19 mouse cellular contexts compared by ENCODE assay signal in genomic region chr3:94342552-94342951, GRCm38 (mm10). TPM values are rescaled to one million over a fixed set of nuclear protein-coding genes. Genes with fewer than 3 reads are reported as not detected.
A peak's percentile ranks its signal among the peaks of the same experiment; 100 is the strongest.
DNase-seq lines count a peak whose midpoint lies in the region; ATAC-seq lines count a peak whose summit lies in the region.
"Had no signal": no experiment of that assay in that cellular context is flagged by ENCODE, and none has a peak within 500 bp of the region (broad histone marks: within the 10 kb centered on the region; RNA-seq: fewer than 3 reads in every experiment).

No protein-coding gene starts in this region.

- H3K27ac ChIP-seq in forebrain, embryonic 13.5 days: peak overlapping the region; percentile 61; the same call in 1 of the 2 replicates
- H3K27ac ChIP-seq in forebrain, embryonic 10.5 days: no peak overlapping the region
- 0 out of 2 replicates have a peak overlapping the region, but pooled peaks have one; percentile 14 for H3K27ac ChIP-seq in neural tube, embryonic 13.5 days (replicated peaks)
- H3K27ac ChIP-seq in forebrain, embryonic 16.5 days (ENCODE audit: low read length): no peak overlapping the region
- H3K27ac ChIP-seq: embryonic facial prominence, embryonic 12.5 days; heart, embryonic 15.5 days had no signal

- 69% methylated on average over 1 of the region's 1 CpGs for WGBS in forebrain, embryonic 13.5 days
- 65% methylated on average over 1 of the region's 1 CpGs for WGBS in forebrain, embryonic 10.5 days
- WGBS in neural tube, embryonic 13.5 days: 57% methylated on average over 1 of the region's 1 CpGs
- 48% methylated on average over 1 of the region's 1 CpGs for WGBS in forebrain, embryonic 16.5 days

- H3K4me2 ChIP-seq in forebrain, embryonic 13.5 days: no peak overlapping the region
- no peak overlapping the region for H3K4me2 ChIP-seq in neural tube, embryonic 13.5 days
- no peak overlapping the region for H3K4me2 ChIP-seq in forebrain, embryonic 16.5 days (ENCODE audit: low read length)
- H3K4me2 ChIP-seq: embryonic facial prominence, embryonic 12.5 days; heart, embryonic 15.5 days; liver, embryonic 11.5 days had no signal

- no peaks in the 10 kb centered on the region for H3K9me3 ChIP-seq in forebrain, embryonic 13.5 days (replicated peaks)
- no peaks in the 10 kb centered on the region for H3K9me3 ChIP-seq in forebrain, embryonic 10.5 days
- no peaks in the 10 kb centered on the region for H3K9me3 ChIP-seq in neural tube, embryonic 13.5 days
- H3K9me3 ChIP-seq in forebrain, embryonic 16.5 days (ENCODE audit: control insufficient read depth, low read length): no peaks in the 10 kb centered on the region
- H3K9me3 ChIP-seq: embryonic facial prominence, embryonic 12.5 days; heart, embryonic 15.5 days had no signal

- H3K4me3 ChIP-seq in forebrain, embryonic 13.5 days: no peak overlapping the region
- H3K4me3 ChIP-seq in forebrain, embryonic 10.5 days: no peak overlapping the region
- no peak overlapping the region for H3K4me3 ChIP-seq in neural tube, embryonic 13.5 days
- H3K4me3 ChIP-seq in forebrain, embryonic 16.5 days (replicated peaks; ENCODE audit: low read length): no peak overlapping the region
- H3K4me3 ChIP-seq: embryonic facial prominence, embryonic 12.5 days; heart, embryonic 15.5 days; myocyte had no signal

- H3K9ac ChIP-seq in forebrain, embryonic 13.5 days: no peak overlapping the region
- no peak overlapping the region for H3K9ac ChIP-seq in neural tube, embryonic 13.5 days
- H3K9ac ChIP-seq in forebrain, embryonic 16.5 days (replicated peaks; ENCODE audit: low read depth, low read length): no peak overlapping the region
- H3K9ac ChIP-seq: embryonic facial prominence, embryonic 12.5 days; heart, embryonic 15.5 days had no signal

- no peaks in the 10 kb centered on the region for H3K36me3 ChIP-seq in forebrain, embryonic 13.5 days (ENCODE audit: poor library complexity, severe bottlenecking)
- H3K36me3 ChIP-seq in forebrain, embryonic 10.5 days (replicated peaks): no peaks in the 10 kb centered on the region
- H3K36me3 ChIP-seq in neural tube, embryonic 13.5 days: no peaks in the 10 kb centered on the region
- H3K36me3 ChIP-seq in forebrain, embryonic 16.5 days (ENCODE audit: control insufficient read depth, insufficient read depth): no peaks in the 10 kb centered on the region
- H3K36me3 ChIP-seq: embryonic facial prominence, embryonic 12.5 days; heart, embryonic 15.5 days had no signal

- ATAC-seq in forebrain, embryonic 13.5 days: peak; percentile 61; the same call in 1 of the 2 replicates
- no peak for ATAC-seq in neural tube, embryonic 13.5 days (ENCODE audit: low read depth)
- peak; percentile 54; the same call in 1 of the 2 replicates for ATAC-seq in forebrain, embryonic 16.5 days

- 0 out of 2 replicates have a peak, but pooled peaks cover 8% of the 10 kb centered on the region for H3K4me1 ChIP-seq in forebrain, embryonic 13.5 days
- H3K4me1 ChIP-seq in forebrain, embryonic 10.5 days: peaks cover 5% of the 10 kb centered on the region; the same call in 1 of the 2 replicates
- 0 out of 2 replicates have a peak, but pooled peaks cover 7% of the 10 kb centered on the region for H3K4me1 ChIP-seq in neural tube, embryonic 13.5 days (replicated peaks)
- H3K4me1 ChIP-seq in forebrain, embryonic 16.5 days (replicated peaks; ENCODE audit: control insufficient read depth, insufficient read depth, low read length): no peaks in the 10 kb centered on the region
- H3K4me1 ChIP-seq: embryonic facial prominence, embryonic 12.5 days; heart, embryonic 15.5 days had no signal

- no peak for DNase-seq in forebrain, embryonic 10.5 days (ENCODE audit: extremely low spot score, low spot score)
- no peak for DNase-seq in neural tube, embryonic 10.5 days (ENCODE audit: extremely low spot score, low spot score)
- no peak for DNase-seq in urinary bladder, postnatal 10 days (ENCODE audit: low spot score)
- no peak for DNase-seq in embryo, embryonic 11 days
- DNase-seq: adrenal gland, postnatal 36 days; cerebellum, adult 2 months; gastrocnemius, postnatal 36 days; right cerebral cortex, adult 18-20 months; thymus, postnatal 25 days had no signal

- no peaks in the 10 kb centered on the region for H3K27me3 ChIP-seq in forebrain, embryonic 13.5 days
- H3K27me3 ChIP-seq in forebrain, embryonic 10.5 days (ENCODE audit: poor library complexity, severe bottlenecking): no peaks in the 10 kb centered on the region
- H3K27me3 ChIP-seq in neural tube, embryonic 13.5 days: no peaks in the 10 kb centered on the region
- H3K27me3 ChIP-seq in forebrain, embryonic 16.5 days (replicated peaks; ENCODE audit: control insufficient read depth, insufficient read depth, low read length): no peaks in the 10 kb centered on the region
- H3K27me3 ChIP-seq: embryonic facial prominence, embryonic 12.5 days; heart, embryonic 15.5 days had no signal

RNA-seq across cellular contexts. Expression of gene Them5, which starts 0.7 kb away (rescaled TPM):
- 0.66 and 0.79 TPM in 2 replicates for polyA plus RNA-seq in forebrain, embryonic 13.5 days (2015; fragmentation: Nextera tagmentation; extraction: Ambion mirVana)
- polyA plus RNA-seq in forebrain, embryonic 10.5 days (2016; fragmentation: Nextera tagmentation; extraction: Ambion mirVana): not detected in 2 replicates
- polyA plus RNA-seq in neural tube, embryonic 13.5 days (2015; fragmentation: Nextera tagmentation; extraction: Ambion mirVana): 0.30 TPM in 1 of 2 replicates, not detected in the other
- polyA plus RNA-seq in forebrain, embryonic 16.5 days (2015; fragmentation: Nextera tagmentation; extraction: Ambion mirVana): 0.33 and 0.65 TPM in 2 replicates
- polyA plus RNA-seq: cerebellum, adult 2 months; embryonic facial prominence, embryonic 12.5 days; intestine, embryonic 14.5 days; kidney, embryonic 14.5 days; liver, embryonic 11.5 days; myocyte had no signal

RNA-seq across cellular contexts. Expression of gene C2cd4d, which starts 19.7 kb away (rescaled TPM):
- 0.87 and 1.0 TPM in 2 replicates for polyA plus RNA-seq in forebrain, embryonic 13.5 days (2015; fragmentation: Nextera tagmentation; extraction: Ambion mirVana)
- polyA plus RNA-seq in forebrain, embryonic 10.5 days (2016; fragmentation: Nextera tagmentation; extraction: Ambion mirVana): 0.11 and 0.40 TPM in 2 replicates
- polyA plus RNA-seq in neural tube, embryonic 13.5 days (2015; fragmentation: Nextera tagmentation; extraction: Ambion mirVana): 2.2 TPM in 2 replicates
- 1.1 and 1.3 TPM in 2 replicates for polyA plus RNA-seq in forebrain, embryonic 16.5 days (2015; fragmentation: Nextera tagmentation; extraction: Ambion mirVana)
- polyA plus RNA-seq: liver, embryonic 11.5 days; myocyte had no signal

RNA-seq across cellular contexts. Expression of gene Rorc, which starts 30.0 kb away (rescaled TPM):
- 1.7 and 2.1 TPM in 2 replicates for polyA plus RNA-seq in forebrain, embryonic 13.5 days (2015; fragmentation: Nextera tagmentation; extraction: Ambion mirVana)
- 0.16 and 0.36 TPM in 2 replicates for polyA plus RNA-seq in forebrain, embryonic 10.5 days (2016; fragmentation: Nextera tagmentation; extraction: Ambion mirVana)
- 0.33 and 0.36 TPM in 2 replicates for polyA plus RNA-seq in neural tube, embryonic 13.5 days (2015; fragmentation: Nextera tagmentation; extraction: Ambion mirVana)
- polyA plus RNA-seq in forebrain, embryonic 16.5 days (2015; fragmentation: Nextera tagmentation; extraction: Ambion mirVana): 0.37 and 0.54 TPM in 2 replicates

RNA-seq across cellular contexts. Expression of gene Them4, which starts 32.7 kb away (rescaled TPM):
- 19.8 and 22.5 TPM in 2 replicates for polyA plus RNA-seq in forebrain, embryonic 13.5 days (2015; fragmentation: Nextera tagmentation; extraction: Ambion mirVana)
- 6.7 and 8.1 TPM in 2 replicates for polyA plus RNA-seq in forebrain, embryonic 10.5 days (2016; fragmentation: Nextera tagmentation; extraction: Ambion mirVana)
- 39.0 and 49.2 TPM in 2 replicates for polyA plus RNA-seq in neural tube, embryonic 13.5 days (2015; fragmentation: Nextera tagmentation; extraction: Ambion mirVana)
- 35.0 and 41.4 TPM in 2 replicates for polyA plus RNA-seq in forebrain, embryonic 16.5 days (2015; fragmentation: Nextera tagmentation; extraction: Ambion mirVana)

RNA-seq across cellular contexts. Expression of gene Lingo4, which starts 55.8 kb away (rescaled TPM):
- 0.74 and 0.81 TPM in 2 replicates for polyA plus RNA-seq in forebrain, embryonic 13.5 days (2015; fragmentation: Nextera tagmentation; extraction: Ambion mirVana)
- 0.15 and 0.21 TPM in 2 replicates for polyA plus RNA-seq in forebrain, embryonic 10.5 days (2016; fragmentation: Nextera tagmentation; extraction: Ambion mirVana)
- polyA plus RNA-seq in neural tube, embryonic 13.5 days (2015; fragmentation: Nextera tagmentation; extraction: Ambion mirVana): 0.70 and 1.0 TPM in 2 replicates
- polyA plus RNA-seq in forebrain, embryonic 16.5 days (2015; fragmentation: Nextera tagmentation; extraction: Ambion mirVana): 1.1 and 1.2 TPM in 2 replicates
- polyA plus RNA-seq: liver, embryonic 11.5 days; myocyte; testis, adult 2 months had no signal

Comparison
In these comparisons a context has a peak if more than half of its experiments do, and no peak if none do; other contexts are left out.
1. H3K27ac ChIP-seq: peak in forebrain, embryonic 13.5 days (single experiment) and neural tube, embryonic 13.5 days (single experiment); none in forebrain, embryonic 10.5 days (single experiment) and forebrain, embryonic 16.5 days (single experiment).